Mouse (Mus musculus): ENCODE results near the gene Gpsm2. TPM values are rescaled to one million over a fixed set of nuclear protein-coding genes. Genes with fewer than 3 reads are reported as not detected.
A peak's percentile ranks its signal among the peaks of the same experiment; 100 is the strongest.

Gene Gpsm2
- total RNA-seq (2021): 3.9 and 5.3 TPM in 2 replicates
- long read RNA-seq, transcript Gpsm2-201 (15 exons, 3,498 nt): major isoform, 12 of 34 reads
- long read RNA-seq, partial matches to known transcripts: 5 of 34 reads
- long read RNA-seq, other reads (novel, unspliced or antisense): 17 of 34 reads

DNA sequence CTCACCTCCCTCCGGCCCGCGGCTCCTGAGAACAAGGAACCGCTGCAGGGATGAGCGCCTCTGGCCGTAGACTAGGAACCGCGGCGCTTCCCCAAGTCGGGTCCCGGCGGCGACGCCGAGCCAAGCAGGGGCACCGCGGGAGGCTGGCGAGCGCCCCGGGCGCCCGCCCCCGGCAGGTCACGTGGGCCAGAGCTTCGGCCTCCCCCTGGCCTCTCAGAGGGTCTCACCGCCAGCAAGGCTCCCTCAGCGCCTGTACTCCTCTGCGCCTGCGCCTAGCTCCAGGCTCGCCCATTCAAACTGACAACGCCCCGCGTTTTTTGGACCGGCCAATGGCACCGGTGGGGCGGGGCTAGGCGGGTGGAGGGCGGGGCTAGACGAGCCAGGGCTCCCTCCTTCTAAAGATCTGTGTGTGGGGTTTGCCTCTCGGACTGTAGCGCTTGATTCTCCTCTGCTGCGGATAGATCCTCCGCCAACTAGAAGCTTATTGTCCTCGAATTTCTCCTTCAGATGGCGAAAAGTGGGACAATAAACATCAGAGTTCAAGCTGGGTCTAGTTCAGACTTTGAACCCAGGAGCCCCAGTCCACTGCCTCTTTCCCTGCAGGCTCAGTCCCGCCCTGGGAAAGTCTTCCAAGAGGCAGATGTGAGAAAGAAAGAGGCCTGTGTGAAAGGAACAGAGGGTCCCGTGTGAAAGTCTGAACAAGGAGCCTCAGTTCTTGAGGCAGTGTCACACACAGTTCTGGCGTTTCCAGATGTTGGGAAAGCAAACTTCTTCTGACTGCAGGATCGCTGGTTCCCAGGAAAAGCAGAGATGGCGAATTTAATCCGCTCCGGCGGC, at the start of gene Gpsm2:
Gene Gpsm2, minus strand, starts transcription at position 274 of the 837 bp plus-strand sequence.
- DNase-seq: peak; percentile 98

DNA sequence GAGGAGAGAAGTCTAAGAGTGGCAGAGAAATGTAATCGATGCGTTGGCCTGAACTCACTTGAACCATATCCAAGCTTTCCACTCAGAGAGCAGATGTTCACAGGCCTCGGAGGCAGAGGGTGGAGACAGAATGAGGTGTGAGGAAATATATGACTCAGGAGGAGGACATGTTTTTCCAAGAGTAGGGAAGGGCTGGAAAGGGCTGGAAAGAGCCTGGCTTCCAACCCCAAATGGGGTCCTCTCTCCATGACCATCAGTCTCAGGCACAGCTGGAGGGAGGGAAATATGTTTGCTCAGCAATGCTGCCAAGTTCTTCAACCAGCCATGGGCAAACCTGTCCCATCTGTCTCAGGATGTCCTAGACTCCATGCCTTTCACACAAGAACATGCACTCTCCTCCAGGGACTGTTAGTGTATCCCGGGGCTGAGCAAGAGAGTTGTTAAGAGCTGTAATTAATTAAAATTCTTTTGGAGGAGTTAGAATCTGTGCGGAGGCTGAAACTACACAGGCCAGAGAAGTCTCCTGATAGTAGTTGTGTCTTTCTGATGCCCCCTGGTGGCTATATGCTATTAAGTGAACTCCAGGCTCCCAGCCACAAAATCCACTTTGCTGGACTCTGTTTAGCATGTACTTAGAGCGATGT, 48.7 kb upstream of the Gpsm2 start:
- DNase-seq: peak; percentile 25

DNA sequence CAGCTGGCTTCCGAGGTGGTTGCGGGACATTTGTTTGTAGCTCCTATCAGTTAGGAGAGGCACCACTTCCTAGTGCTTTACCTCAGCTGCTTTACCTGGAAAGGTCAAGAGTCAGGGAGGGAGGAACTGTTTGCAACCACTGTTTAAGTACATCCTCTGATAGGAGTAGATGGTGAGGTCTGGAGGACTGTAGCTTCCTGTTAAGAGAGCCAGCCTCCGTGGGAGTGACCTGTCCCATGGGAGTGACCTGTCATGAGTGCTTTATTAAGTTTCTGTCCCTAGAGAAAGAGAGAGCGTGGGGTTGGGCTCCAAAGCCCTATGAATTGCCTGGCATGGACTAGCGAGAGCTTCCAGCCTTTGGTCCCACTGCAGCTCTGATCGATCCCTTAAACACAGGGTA, 47.4 kb upstream of the Gpsm2 start:
- no peak for DNase-seq

DNA sequence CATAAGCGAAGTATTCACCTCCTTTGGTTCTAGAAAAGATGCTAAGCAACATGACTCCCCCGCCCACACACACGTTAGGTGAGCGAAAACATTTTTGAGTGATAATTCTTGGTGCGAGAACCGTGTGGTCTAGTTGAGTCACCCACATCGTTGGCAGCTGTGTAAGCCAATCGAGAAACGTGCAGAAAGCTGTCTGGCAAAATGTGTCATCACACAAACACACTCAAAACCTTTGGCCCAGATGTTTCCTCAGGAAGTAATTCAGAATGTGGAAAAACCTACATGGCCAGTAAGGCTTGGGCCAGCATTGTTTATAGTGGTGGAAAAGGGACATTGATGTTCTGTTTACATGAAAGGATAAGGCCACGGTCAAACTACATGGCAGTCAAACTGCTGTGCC, 45.3 kb upstream of the Gpsm2 start:
- no peak for DNase-seq

DNA sequence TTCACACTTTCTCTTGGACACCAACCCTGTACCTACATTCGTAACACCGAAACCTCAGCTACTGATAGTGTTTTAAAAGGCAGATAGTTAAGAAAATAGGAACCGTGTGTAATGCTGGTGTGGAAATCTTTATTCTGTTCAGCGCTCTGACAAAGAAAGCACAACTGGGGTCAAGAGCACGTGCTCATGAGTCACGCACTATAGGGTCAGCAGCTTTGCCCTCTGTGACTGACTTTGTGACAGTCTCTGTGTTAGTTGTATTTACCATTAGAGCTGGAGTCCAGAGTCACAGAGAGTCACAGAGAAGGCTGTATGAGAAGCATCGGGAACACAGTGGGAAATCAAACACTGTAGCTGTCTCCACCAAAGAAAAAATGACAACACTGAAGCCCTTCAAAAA, 44.8 kb upstream of the Gpsm2 start:
- DNase-seq: no peak

DNA sequence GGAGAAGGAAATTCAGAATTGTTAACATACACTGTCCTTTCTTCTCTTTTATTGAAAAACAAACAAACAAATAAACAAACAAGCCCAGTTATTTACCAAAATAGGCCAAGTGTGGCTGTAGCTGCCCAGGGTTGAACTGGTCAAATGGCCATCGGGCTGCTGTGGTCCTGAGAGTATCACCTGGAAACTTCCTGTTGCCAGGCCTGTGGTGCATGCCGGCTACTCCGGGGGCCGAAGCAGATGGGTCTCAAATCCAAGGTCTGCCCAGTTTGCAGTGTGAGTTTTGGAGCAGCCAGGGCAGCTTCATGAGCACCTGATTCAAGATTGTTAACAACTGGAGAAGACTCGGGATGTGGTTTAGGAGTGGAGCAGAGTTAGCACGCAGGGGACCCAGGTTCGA, 43.4 kb upstream of the Gpsm2 start:
- no peak for DNase-seq

DNA sequence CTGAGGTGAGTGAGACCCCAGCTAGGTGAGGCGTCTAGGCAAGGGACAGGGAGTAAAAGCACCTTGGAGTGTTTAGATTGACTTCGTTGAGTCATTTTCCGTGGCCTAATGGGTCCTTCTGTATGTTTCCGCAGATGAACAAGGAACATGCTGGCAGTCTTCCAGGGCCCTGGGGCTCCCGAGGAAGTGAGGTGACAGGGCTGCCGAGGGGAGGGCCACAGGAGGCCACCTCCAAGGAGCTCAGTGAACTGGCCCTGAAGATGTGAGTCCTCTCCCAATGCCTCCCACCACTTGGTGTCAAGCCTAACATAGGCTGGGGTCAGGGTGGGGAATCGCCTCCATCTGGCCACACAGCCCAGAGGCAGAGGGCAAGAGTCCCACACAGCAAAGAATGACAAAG, 42.9 kb upstream of the Gpsm2 start:
- no peak for DNase-seq

DNA sequence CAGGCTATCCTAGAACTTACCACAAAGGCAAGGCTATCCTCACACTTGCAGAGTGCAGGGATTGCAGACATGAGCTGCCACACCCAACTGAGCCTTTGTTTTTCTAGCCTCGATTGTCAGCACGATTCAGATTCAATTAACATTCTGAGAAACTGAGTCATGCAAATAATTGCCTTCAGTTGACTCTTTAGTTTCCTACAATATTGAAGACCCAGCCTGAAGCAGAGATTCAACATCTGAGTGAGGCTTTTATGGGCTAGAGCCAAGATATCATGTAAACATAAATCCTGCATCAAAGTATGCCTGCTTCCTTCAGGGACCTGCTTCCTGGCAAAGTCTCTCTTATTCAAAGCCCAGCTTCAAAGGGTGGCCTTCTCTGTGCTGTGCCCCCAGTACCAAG, 41.6 kb upstream of the Gpsm2 start:
- DNase-seq: no peak

DNA sequence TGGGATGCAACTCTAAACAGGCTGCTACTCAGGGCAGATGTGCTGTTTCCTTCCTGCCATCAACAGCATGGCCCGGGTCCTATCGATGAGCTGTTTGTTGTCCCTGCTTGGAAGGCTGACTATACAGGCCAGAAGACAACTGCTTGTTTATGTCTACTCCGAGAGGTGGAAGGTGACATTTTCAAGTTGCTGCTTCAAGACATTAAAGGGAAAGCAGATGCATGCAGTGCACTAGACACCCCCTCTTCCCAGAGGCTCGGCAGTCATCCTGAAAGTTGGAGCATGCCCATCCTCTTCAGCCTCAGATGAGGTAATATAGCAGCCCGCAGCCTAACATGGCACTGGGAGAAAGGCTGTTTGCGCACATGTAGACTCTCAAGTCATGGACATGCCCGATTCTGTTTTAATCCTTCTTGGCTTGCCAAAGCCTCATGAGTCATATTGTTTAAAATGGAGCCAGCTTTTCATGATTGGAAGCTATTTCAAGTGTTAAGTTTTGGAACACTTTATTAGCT, 40.5 kb upstream of the Gpsm2 start:
- no peak for DNase-seq

DNA sequence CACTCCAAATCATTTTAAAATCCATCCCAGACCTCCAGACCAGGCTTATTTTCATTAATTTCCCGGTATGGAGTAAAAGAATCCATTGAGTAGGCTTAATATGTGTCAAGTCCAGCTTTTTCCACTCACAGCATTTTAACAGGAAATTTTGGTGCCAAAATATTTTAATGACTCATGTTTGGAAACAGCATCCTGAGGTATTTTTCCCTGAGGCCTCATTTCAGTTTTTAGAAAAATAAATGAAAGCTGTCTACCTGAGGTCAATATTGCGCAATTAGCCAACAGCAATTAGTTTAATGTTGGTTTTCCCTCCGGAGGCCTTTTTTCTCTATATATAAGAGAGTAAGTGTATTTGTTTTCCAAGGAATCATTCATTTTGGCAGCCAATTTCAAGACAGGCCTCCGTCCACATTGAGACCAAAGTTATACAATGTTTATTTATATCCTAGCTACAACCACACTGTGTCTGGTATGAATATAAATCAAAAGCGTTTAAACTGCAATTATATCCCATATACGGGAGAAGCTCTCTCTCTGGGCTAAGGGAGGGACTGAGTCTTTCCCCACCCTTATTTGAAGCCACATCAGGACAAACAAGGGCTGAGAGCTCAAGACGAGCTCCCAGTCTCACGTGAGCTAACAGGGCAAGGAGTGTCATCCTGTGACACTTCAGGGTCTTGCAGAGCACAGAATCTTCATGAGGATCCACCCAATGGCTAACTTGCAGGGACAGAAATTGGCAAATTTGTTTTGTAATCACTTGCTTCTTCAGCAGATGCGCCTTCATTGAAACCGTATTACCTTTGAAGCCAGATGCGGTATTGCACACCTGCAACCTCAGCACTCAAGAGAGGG, 37.7 kb upstream of the Gpsm2 start:
- no peak for DNase-seq

DNA sequence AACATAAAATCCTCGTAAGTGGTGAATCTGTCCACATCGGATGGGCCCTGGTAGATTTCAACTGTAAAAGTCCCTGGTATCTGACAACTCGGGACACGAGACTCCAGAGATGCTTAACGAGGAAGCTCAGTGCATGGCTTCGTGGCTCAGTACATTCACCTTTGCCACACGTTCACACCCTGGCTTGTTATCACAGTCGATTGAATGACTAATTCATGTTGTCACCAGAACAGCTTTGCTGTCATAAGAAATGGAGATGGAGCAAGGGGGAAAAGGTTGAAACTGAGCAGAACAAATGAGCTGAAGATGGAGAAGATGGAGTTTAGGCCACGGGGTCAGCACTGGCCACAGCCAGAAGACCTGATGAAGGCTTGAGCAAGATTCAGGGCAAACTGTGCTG, 35.5 kb upstream of the Gpsm2 start:
- no peak for DNase-seq

DNA sequence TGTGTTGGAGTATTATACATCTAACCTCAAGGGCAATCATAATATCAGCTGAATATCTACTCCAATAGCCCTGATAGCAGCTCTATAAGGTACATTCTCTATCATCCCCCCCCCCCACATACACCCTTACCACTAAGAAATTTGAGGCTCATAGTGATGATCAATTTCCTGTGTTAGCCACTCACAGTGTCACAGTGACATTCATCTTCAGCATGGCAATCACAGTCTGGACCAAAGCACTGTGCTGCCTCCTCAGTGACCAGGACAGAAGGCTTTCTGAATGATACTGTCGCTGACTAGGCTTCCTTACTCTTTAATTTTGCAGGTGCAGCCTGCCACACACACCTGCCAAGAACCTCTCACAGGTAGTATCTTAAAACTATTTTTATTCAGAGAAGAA, 34.0 kb upstream of the Gpsm2 start:
- DNase-seq: no peak

DNA sequence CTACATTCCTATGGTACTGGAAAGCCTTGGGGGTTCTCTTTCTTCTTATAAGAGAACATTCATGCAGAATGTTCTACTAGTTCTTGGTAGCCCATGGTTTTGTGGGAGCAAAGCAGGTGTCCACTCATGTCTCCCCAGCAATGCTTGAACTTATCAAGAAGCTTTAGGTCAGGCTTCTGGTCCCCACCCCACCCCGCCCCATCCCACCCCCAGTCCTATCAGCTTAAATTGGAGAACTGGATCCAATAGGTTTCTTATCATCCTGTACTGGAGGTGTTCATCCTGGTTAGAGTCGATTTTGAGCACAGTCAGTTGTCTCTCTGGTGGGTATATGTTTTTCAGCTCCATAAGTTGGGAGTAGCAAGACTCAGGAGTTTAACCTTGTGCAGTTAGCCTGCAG, 33.4 kb upstream of the Gpsm2 start:
- no peak for DNase-seq

DNA sequence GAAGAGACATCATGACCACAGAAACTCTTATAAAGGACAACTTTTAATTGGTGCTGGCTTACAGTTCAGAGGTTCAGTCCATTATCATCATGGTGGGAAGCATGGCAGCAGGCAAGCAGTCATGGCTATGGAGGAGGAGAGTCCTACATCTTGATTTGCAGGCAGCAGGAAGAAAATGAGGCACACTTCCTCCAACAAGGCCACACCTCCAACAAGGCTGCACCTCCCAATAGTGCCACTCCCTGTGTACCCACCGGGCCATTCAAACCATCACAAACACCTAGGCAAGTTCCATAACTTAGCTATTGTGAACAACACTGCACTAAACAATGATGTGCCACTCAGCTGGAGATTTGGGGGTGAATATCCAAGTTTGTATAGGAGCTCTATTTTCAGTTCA, 32.4 kb upstream of the Gpsm2 start:
- no peak for DNase-seq

DNA sequence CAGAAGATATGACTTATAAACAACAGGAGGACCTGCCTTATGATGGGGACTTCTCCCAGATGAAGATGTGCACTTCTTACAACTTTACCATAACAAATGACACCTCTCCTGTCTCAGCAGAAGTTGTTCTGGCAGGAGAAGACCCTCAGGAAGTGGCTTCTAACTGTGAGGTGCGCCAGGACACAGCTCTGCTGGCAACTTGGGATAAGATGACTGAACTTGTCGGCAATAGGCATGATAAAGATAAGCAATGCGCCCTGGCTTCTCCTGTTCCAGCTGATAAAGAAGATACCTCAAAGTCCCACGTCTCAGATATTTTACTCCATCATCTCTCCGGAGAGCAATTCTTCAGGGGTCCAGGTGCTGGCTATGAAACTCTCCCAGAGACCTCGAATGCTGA, 29.6 kb upstream of the Gpsm2 start:
- DNase-seq: no peak

DNA sequence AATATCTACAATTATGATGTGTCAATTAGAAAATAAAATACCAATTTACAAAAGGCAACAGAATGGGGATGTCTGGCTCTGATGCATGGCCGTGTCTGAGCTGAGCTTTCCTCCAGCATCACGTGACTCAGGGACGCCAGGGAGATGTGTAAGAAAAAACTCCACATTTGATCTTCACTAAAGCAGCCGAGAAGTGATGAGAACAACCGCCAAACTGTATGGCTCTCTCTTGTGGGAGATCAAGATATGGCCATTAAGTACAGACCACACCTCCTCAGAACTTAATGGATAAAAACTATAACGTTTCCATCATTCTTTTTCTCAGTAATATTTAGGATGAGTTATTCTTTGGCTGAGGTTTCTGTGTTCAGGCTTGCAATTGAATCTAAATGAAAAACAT, 29.0 kb upstream of the Gpsm2 start:
- no peak for DNase-seq

DNA sequence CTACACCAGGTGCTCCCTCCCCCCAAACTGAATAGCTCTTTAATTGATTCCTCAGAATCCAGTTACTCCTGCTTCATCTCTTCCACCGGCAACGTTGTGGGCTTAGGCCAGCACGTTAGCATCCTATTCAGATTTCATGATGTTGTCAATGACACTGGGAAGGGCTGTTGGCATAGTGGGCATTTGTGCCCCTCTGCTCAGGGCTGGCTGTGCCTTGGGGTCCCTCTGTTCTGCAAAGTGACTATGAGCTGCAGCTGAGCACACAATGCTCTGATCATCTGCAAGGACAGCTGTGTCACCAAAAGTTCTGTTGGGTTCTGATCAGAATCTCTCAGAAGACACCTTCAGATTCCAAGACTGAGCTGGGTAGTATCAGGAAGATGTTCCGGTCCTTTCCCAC, 22.0 kb upstream of the Gpsm2 start:
- no peak for DNase-seq

DNA sequence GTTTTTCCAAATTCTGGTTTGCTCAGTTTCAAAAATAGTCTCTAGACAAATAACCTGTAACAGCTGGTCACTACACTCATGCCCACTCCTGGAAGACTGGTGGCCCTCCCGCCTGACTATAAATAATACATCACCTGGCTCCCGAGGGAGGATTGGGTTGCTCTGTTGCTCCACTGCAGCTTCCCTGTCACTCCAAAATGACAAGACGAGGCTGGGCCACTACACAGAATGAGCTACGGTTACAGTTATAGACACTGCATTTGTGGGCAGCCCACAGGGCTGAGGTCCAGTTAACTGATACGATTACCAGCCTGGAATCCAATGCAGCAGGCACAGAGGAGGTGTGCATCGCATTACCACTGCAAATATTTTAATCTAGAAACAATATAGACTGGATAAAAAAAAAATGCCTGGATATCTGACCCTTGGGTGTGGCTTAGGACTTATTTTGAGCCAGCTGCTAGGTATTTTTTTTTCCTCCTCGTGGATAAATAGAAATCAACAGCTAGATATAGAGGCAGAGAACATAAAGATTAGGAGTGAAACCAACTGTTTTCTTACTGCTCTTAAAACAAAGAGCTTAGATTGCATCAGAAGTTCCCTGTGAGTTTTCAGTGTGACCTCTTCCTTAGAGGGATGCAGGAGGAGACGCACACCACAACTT, 17.1 kb upstream of the Gpsm2 start, which contains the start of gene Aknad1:
Gene Aknad1, plus strand, starts transcription at position 614 of the 664 bp plus-strand sequence.
- no peak for DNase-seq

DNA sequence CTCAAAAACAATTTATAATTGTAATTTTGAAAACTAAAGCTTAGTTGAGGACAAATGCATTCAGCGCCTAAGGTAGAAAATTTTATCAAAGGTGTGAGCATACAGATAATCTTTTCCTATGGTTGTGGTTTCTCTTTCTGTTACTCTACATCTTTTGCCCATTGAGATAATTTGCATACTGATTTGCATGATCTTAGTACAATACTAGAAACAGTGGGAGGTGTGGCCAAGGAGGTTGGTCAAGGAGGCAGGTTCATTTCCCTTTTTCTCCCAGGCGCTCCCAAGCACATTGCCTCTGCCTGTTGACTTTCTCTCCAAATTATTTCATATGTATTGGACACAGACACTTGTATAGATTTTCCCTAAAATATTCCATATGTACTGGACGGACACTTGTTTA, 15.7 kb upstream of the Gpsm2 start:
- no peak for DNase-seq

DNA sequence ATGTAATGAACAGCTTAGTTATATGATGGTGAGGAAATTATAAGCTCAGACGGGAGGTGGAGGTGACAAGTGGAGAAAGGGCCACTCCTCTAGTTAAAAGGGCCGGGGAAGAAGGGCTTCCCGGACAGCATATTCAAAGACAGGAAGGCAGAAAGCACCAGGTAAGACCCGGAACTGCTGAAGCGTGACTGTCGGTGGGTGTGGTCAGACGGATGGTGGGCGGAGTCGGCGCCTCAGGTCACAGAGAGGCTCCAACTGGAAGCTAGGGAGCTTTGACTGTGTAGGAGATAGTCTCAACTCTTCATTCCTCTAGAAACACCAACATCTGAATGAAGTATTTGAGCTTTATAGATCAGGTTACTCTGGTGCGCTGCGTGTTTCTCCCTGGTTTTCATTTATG, 8.2 kb upstream of the Gpsm2 start:
- DNase-seq: no peak

DNA sequence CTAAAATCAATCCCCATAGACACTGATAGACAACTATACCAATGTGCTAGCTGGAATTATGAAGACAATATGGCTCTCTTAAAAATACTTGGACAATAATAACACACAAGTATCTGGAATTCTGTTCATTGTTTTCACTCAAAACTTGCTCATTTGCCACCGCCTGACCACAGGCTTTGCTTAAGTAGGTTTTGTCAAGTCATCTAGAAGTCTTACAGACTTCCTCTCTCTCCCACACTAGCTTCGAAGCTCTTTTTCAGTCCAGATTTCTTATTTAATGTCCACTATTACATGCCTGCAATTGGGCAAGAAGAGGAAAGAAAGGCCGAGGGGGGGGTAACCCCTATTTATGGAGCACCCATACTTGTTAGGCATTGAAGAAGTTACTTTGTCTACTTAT, 5.7 kb upstream of the Gpsm2 start:
- no peak for DNase-seq

DNA sequence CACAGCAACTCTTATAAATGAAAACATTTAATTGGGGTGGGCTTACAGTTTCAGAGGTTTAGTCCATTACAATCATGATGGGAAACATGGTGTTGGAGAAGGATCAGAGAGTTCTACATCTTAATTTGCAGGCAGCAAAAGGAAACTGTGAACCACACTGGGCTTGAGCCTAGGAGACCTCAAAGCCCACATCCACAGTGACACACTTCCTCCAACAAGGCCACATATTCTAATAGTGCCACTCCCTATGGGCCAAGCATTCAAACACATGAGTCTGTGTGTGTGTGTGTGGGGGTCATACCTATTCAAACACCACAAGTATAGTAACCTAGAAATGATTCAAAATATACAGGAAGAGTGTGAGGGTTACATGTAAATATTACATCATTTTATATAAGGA, 5.2 kb upstream of the Gpsm2 start:
- DNase-seq: no peak
